Mouse (Mus musculus): Measurements from ENCODE around the gene Raver2.

The Raver2 gene

GRCm38 (mm10) chr4:101174916-101175625, 106.3 kb downstream of the Raver2 start:
- no peak for DNase-seq (ENCODE audit: low spot score)

- DNase-seq (ENCODE audit: low spot score): no peak
Measured at GRCm38 (mm10) chr4:101176123-101176522, 107.3 kb downstream of the Raver2 start.

- DNase-seq (ENCODE audit: low spot score): no peak
Measured at GRCm38 (mm10) chr4:101177796-101178195, 109.0 kb downstream of the Raver2 start.

- DNase-seq (ENCODE audit: low spot score): no peak
Measured at GRCm38 (mm10) chr4:101179076-101179475, 110.3 kb downstream of the Raver2 start.

- DNase-seq (ENCODE audit: low spot score): no peak
Measured at GRCm38 (mm10) chr4:101179836-101180235, 111.1 kb downstream of the Raver2 start.

GRCm38 (mm10) chr4:101180681-101181080, 111.9 kb downstream of the Raver2 start:
- DNase-seq (ENCODE audit: low spot score): no peak

- DNase-seq (ENCODE audit: low spot score): no peak
Measured at GRCm38 (mm10) chr4:101182603-101183011, 113.8 kb downstream of the Raver2 start.

GRCm38 (mm10) chr4:101185216-101185615, 116.4 kb downstream of the Raver2 start:
- DNase-seq (ENCODE audit: low spot score): no peak

- no peak for DNase-seq (ENCODE audit: low spot score)
Measured at GRCm38 (mm10) chr4:101186591-101186990, 117.8 kb downstream of the Raver2 start.

GRCm38 (mm10) chr4:101187381-101187780, 118.6 kb downstream of the Raver2 start:
- DNase-seq (ENCODE audit: low spot score): no peak

- DNase-seq (ENCODE audit: low spot score): no peak
Measured at GRCm38 (mm10) chr4:101192241-101192976, 123.6 kb downstream of the Raver2 start.

GRCm38 (mm10) chr4:101194170-101194569, 125.4 kb downstream of the Raver2 start:
- DNase-seq (ENCODE audit: low spot score): no peak

GRCm38 (mm10) chr4:101196407-101196806, 127.6 kb downstream of the Raver2 start:
- no peak for DNase-seq (ENCODE audit: low spot score)

- DNase-seq (ENCODE audit: low spot score): peak; percentile 10
Measured at GRCm38 (mm10) chr4:101197421-101198170, 128.8 kb downstream of the Raver2 start.

- DNase-seq (ENCODE audit: low spot score): peak; percentile 49
Measured at GRCm38 (mm10) chr4:101198333-101198732, 129.6 kb downstream of the Raver2 start.

- DNase-seq (ENCODE audit: low spot score): no peak
Measured at GRCm38 (mm10) chr4:101199433-101200081, 130.8 kb downstream of the Raver2 start.
